Mouse (Mus musculus): ENCODE data around the gene Ube2d2b. TPM values are rescaled to one million over a fixed set of nuclear protein-coding genes. Genes with fewer than 3 reads are reported as not detected.

Gene Ube2d2b
- not detected in 2 replicates for polyA plus RNA-seq (2014; fragmentation: Nextera tagmentation; extraction: Ambion mirVana)

DNA sequence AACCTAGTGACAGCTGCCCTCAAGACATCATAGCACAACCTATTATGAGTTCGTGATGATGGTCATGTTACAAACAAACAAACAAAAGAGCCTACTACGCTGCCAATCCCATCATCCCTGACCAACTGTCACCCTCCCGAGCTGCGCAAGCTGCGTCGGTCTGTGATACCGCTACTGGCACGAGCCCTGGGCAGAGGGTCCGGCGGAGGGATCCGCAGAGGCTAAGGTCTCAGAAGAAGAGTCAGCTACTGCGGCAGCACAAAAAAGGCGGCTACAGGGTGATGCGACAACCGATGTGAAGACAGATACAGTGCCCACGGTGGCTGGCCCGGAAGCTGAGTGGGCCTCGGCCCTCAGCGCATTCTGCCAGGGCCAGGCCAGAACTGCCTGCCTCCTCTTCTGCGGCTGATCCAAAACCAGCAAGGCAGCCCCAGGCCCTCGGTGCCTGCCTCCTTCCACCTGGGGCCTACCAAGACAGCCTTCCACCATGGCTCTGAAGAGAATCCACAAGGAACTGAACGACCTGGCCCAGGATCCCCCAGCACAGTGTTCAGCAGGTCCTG, at the start of gene Ube2d2b:
Gene Ube2d2b, plus strand, starts transcription at position 102 of the 563 bp plus-strand sequence.
- Histone ChIP-seq H3K9me3 (ENCODE audit: control insufficient read depth, low read length) (peaks cover 3% of the 10 kb centered on the region; the same call in 1 of the 2 replicates), H3K36me3 (ENCODE audit: control insufficient read depth, insufficient read depth, low read length) (no peaks in the 10 kb centered on the region), H3K27me3 (ENCODE audit: control insufficient read depth, insufficient read depth, low read length) (no peaks in the 10 kb centered on the region), H3K4me1 (ENCODE audit: control insufficient read depth, insufficient read depth, low read length) (no peaks in the 10 kb centered on the region), H3K4me2 (no peak within 1 kb of the TSS), H3K27ac (ENCODE audit: low read depth, low read length) (no peak within 1 kb of the TSS), H3K9ac (ENCODE audit: low read length) (no peak within 1 kb of the TSS), H3K4me3 (ENCODE audit: low read depth, low read length) (no peak within 1 kb of the TSS)
- 97% methylated on average over 22 of the region's 22 CpGs for WGBS
- ATAC-seq (ENCODE audit: low FRiP score) (no peak), DNase-seq (ENCODE audit: low spot score, missing footprints) (no peak)

DNA sequence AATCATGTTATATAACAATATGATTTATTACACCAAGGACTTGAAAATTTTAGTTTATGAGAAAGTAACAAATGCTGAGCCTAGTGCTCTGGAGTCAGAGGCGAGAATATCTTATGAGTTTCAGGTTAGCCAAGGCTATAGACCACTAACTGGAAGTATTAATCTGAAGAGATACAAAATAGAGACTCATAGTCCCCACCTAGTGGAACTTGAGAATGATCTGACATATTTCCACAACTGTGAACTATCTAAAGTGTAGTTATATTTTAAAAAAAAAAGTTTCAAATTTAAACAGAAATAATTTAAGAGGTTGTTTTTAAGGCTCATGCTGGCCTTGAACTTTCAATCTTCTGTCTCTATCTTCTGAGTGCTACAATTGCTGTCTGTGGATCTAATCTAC, 47.5 kb upstream of the Ube2d2b start:
- Histone ChIP-seq H3K36me3 (ENCODE audit: control insufficient read depth, insufficient read depth, low read length) (no peaks in the 10 kb centered on the region), H3K27me3 (ENCODE audit: control insufficient read depth, insufficient read depth, low read length) (no peaks in the 10 kb centered on the region), H3K27ac (ENCODE audit: low read depth, low read length) (no peak overlapping the region), H3K4me1 (ENCODE audit: control insufficient read depth, insufficient read depth, low read length) (no peaks in the 10 kb centered on the region), H3K9ac (ENCODE audit: low read length) (no peak overlapping the region), H3K4me3 (ENCODE audit: low read depth, low read length) (no peak overlapping the region), H3K4me2 (no peak overlapping the region), H3K9me3 (ENCODE audit: control insufficient read depth, low read length) (no peaks in the 10 kb centered on the region)
- no peak for DNase-seq (ENCODE audit: low spot score, missing footprints)
- WGBS, result 90% methylated on average over 1 of the region's 1 CpGs
- ATAC-seq (ENCODE audit: low FRiP score), result no peak

DNA sequence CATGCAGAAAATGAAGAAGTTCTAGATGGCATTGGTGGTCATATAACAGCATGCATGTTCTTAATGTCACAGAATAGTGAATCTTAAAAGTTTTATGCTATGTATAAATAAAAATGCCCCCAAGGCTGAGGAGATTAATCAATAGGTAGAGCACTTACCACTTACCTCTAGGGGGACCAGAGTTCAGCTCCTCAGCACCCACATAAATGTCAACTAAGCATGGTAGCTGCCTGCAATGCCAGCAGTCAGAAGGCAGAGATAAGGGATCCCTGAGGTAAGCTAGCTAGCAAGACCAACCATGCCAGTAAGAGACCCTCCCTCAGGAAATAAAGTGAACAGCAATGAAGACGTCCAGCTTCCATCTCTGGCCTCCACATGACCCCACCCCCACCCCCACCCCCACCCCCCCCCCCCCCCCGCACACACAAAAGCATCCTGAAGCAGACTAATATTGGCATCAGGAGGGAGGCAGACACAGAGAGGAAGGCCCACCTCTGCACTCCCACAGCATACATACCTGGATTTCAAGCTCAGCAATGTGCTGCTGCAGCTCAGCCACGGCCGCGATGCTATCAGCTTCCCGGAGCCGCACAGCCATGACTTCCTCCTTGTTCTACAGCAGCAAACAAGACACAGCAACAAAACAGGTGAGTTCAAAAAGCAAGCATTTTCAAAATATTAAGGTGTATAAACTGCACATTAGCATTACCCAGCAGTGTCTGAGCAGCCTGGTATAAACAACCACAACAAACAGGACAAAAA, 42.0 kb upstream of the Ube2d2b start:
- DNase-seq (ENCODE audit: low spot score, missing footprints) (no peak), ATAC-seq (ENCODE audit: low FRiP score) (no peak)
- Histone ChIP-seq H3K9me3 (ENCODE audit: control insufficient read depth, low read length) (no peaks in the 10 kb centered on the region), H3K27me3 (ENCODE audit: control insufficient read depth, insufficient read depth, low read length) (no peaks in the 10 kb centered on the region), H3K27ac (ENCODE audit: low read depth, low read length) (no peak overlapping the region), H3K9ac (ENCODE audit: low read length) (no peak overlapping the region), H3K4me3 (ENCODE audit: low read depth, low read length) (no peak overlapping the region), H3K36me3 (ENCODE audit: control insufficient read depth, insufficient read depth, low read length) (no peaks in the 10 kb centered on the region), H3K4me1 (ENCODE audit: control insufficient read depth, insufficient read depth, low read length) (no peaks in the 10 kb centered on the region), H3K4me2 (no peak overlapping the region)
- WGBS, result 92% methylated on average over 6 of the region's 7 CpGs

- H3K4me1 ChIP-seq (ENCODE audit: control insufficient read depth, insufficient read depth, low read length), result no peaks in the 10 kb centered on the region
- DNase-seq (ENCODE audit: low spot score, missing footprints), result no peak
- no peak overlapping the region for H3K4me3 ChIP-seq (ENCODE audit: low read depth, low read length)
- no peak overlapping the region for H3K27ac ChIP-seq (ENCODE audit: low read depth, low read length)
- no peaks in the 10 kb centered on the region for H3K27me3 ChIP-seq (ENCODE audit: control insufficient read depth, insufficient read depth, low read length)
- 84% methylated on average over 5 of the region's 5 CpGs for WGBS
- no peaks in the 10 kb centered on the region for H3K9me3 ChIP-seq (ENCODE audit: control insufficient read depth, low read length)
- no peak overlapping the region for H3K9ac ChIP-seq (ENCODE audit: low read length)
- no peak overlapping the region for H3K4me2 ChIP-seq
- H3K36me3 ChIP-seq (ENCODE audit: control insufficient read depth, insufficient read depth, low read length), result no peaks in the 10 kb centered on the region
- ATAC-seq (ENCODE audit: low FRiP score), result no peak
Observed at GRCm38 (mm10) chr5:107789492-107789891, 40.4 kb upstream of the Ube2d2b start.

- Histone ChIP-seq H3K4me3 (ENCODE audit: low read depth, low read length) (no peak overlapping the region), H3K4me1 (ENCODE audit: control insufficient read depth, insufficient read depth, low read length) (no peaks in the 10 kb centered on the region), H3K27me3 (ENCODE audit: control insufficient read depth, insufficient read depth, low read length) (no peaks in the 10 kb centered on the region), H3K9ac (ENCODE audit: low read length) (no peak overlapping the region), H3K27ac (ENCODE audit: low read depth, low read length) (no peak overlapping the region), H3K36me3 (ENCODE audit: control insufficient read depth, insufficient read depth, low read length) (no peaks in the 10 kb centered on the region), H3K4me2 (no peak overlapping the region), H3K9me3 (ENCODE audit: control insufficient read depth, low read length) (no peaks in the 10 kb centered on the region)
- no peak for ATAC-seq (ENCODE audit: low FRiP score)
- WGBS, result 90% methylated on average over 2 of the region's 2 CpGs
- no peak for DNase-seq (ENCODE audit: low spot score, missing footprints)
Observed at GRCm38 (mm10) chr5:107791966-107792365, 37.9 kb upstream of the Ube2d2b start.

DNA sequence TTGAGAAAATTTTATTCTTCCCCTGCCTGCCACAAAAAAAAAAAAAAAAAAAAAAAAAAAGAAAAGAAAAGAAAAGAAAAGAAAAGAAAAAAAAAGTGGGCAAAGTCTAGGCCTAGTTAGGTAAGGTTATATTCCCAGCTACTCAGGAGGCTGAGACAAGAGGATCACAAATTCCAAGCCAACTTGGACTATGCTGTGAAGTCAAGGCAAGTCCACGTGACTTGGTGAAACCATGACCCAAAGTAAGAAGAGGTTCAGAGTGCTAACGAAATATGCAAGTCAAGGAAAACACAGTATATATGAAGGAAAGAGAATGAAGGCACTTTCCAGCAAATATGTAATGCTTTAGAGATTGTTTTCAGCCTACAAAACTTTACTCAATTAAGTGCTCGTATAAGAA, 37.4 kb upstream of the Ube2d2b start:
- Histone ChIP-seq H3K36me3 (ENCODE audit: control insufficient read depth, insufficient read depth, low read length) (no peaks in the 10 kb centered on the region), H3K4me2 (no peak overlapping the region), H3K4me3 (ENCODE audit: low read depth, low read length) (no peak overlapping the region), H3K9ac (ENCODE audit: low read length) (no peak overlapping the region), H3K9me3 (ENCODE audit: control insufficient read depth, low read length) (no peaks in the 10 kb centered on the region), H3K27ac (ENCODE audit: low read depth, low read length) (no peak overlapping the region), H3K27me3 (ENCODE audit: control insufficient read depth, insufficient read depth, low read length) (no peaks in the 10 kb centered on the region), H3K4me1 (ENCODE audit: control insufficient read depth, insufficient read depth, low read length) (no peaks in the 10 kb centered on the region)
- WGBS, result 94% methylated on average over 3 of the region's 3 CpGs
- ATAC-seq (ENCODE audit: low FRiP score), result no peak
- no peak for DNase-seq (ENCODE audit: low spot score, missing footprints)

GRCm38 (mm10) chr5:107793258-107793657, 36.6 kb upstream of the Ube2d2b start:
- ATAC-seq (ENCODE audit: low FRiP score) (no peak), DNase-seq (ENCODE audit: low spot score, missing footprints) (no peak)
- H3K9me3 ChIP-seq (ENCODE audit: control insufficient read depth, low read length), result no peaks in the 10 kb centered on the region
- H3K36me3 ChIP-seq (ENCODE audit: control insufficient read depth, insufficient read depth, low read length), result no peaks in the 10 kb centered on the region
- H3K4me2 ChIP-seq, result no peak overlapping the region
- H3K4me1 ChIP-seq (ENCODE audit: control insufficient read depth, insufficient read depth, low read length), result no peaks in the 10 kb centered on the region
- H3K27ac ChIP-seq (ENCODE audit: low read depth, low read length), result no peak overlapping the region
- no peak overlapping the region for H3K4me3 ChIP-seq (ENCODE audit: low read depth, low read length)
- no peaks in the 10 kb centered on the region for H3K27me3 ChIP-seq (ENCODE audit: control insufficient read depth, insufficient read depth, low read length)
- no peak overlapping the region for H3K9ac ChIP-seq (ENCODE audit: low read length)
- WGBS, result 48% methylated on average over 3 of the region's 3 CpGs

DNA sequence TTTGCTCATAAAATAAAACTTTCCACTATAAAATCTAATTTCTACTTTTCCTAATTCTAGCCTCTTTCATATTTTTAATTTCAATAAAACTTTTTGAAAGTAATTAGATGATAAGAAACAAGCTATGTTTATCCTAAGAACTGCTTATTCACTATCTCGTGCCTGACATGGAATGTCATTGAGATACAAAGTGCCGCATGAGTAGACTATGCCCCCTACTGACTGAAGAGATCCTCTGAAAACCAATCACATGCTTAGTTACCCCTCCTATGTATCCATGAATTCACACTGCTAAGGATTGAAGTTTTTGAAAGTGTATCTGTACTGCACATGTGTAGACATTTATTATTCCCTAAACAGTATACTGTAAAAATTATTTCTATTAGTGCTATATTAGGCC, 36.0 kb upstream of the Ube2d2b start:
- Histone ChIP-seq H3K4me1 (ENCODE audit: control insufficient read depth, insufficient read depth, low read length) (no peaks in the 10 kb centered on the region), H3K27ac (ENCODE audit: low read depth, low read length) (no peak overlapping the region), H3K27me3 (ENCODE audit: control insufficient read depth, insufficient read depth, low read length) (no peaks in the 10 kb centered on the region), H3K4me3 (ENCODE audit: low read depth, low read length) (no peak overlapping the region), H3K9me3 (ENCODE audit: control insufficient read depth, low read length) (no peaks in the 10 kb centered on the region), H3K4me2 (no peak overlapping the region), H3K36me3 (ENCODE audit: control insufficient read depth, insufficient read depth, low read length) (no peaks in the 10 kb centered on the region), H3K9ac (ENCODE audit: low read length) (no peak overlapping the region)
- DNase-seq (ENCODE audit: low spot score, missing footprints), result no peak
- no peak for ATAC-seq (ENCODE audit: low FRiP score)
- 42% methylated on average over 2 of the region's 2 CpGs for whole genome bisulfite sequencing

GRCm38 (mm10) chr5:107798290-107798689, 31.6 kb upstream of the Ube2d2b start:
- ATAC-seq (ENCODE audit: low FRiP score), result no peak
- no peaks in the 10 kb centered on the region for H3K4me1 ChIP-seq (ENCODE audit: control insufficient read depth, insufficient read depth, low read length)
- no peaks in the 10 kb centered on the region for H3K9me3 ChIP-seq (ENCODE audit: control insufficient read depth, low read length)
- WGBS, result 90% methylated on average over 6 of the region's 6 CpGs
- no peak for DNase-seq (ENCODE audit: low spot score, missing footprints)
- no peak overlapping the region for H3K27ac ChIP-seq (ENCODE audit: low read depth, low read length)
- H3K36me3 ChIP-seq (ENCODE audit: control insufficient read depth, insufficient read depth, low read length), result no peaks in the 10 kb centered on the region
- H3K4me3 ChIP-seq (ENCODE audit: low read depth, low read length), result no peak overlapping the region
- no peak overlapping the region for H3K4me2 ChIP-seq
- H3K27me3 ChIP-seq (ENCODE audit: control insufficient read depth, insufficient read depth, low read length), result no peaks in the 10 kb centered on the region
- H3K9ac ChIP-seq (ENCODE audit: low read length), result no peak overlapping the region
